Mouse (Mus musculus) kidney, adult 2 months (tissue): ENCODE data around the gene Hcls1.

Experiments
- CTCF ChIP-seq: fragments of 200-500 bp; conservative IDR thresholded peaks from 2 replicates; pipeline ENCODE4 v1.5.1; 2011; ENCODE audit warnings: low read depth, mild to moderate bottlenecking, control low read depth, low read length, moderate library complexity, mixed read lengths; ENCODE audit not compliant: insufficient read depth, insufficient read length
- POLR2A ChIP-seq: fragments of 200-500 bp; IDR thresholded peaks from one replicate; pipeline ENCODE4 v1.6.1; 2011; ENCODE audit warnings: low read depth, low read length, control low read depth

DNA sequence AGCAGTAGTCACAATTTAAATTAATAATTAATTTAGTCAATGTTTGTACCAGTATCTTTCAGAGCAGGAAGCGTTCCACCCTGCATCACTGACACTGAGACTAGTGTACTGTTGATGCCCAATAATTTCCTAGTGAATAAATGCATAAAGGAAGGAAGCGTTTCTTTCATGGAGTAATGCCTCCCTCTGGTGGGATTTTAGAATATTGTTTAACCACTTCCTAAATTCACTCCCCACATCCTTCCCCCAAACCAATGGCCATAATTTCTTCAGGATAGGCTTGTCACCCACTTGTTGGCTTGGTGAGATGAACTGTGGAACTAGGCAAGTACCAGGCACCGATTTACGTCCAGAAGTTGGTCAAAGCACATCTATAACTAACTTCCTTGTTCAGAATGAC lies 75.6 kb downstream of the Hcls1 start:
- TF ChIP-seq CTCF (peak; percentile 25; the same call in 1 of the 2 replicates), POLR2A (no peak)
